Mouse (Mus musculus) gastrocnemius, adult 8-10 months (tissue): ENCODE measurements around the gene Tmem215. TPM values are rescaled to one million over a fixed set of nuclear protein-coding genes. Genes with fewer than 3 reads are reported as not detected.

Experiments
- DNase-seq, 2 experiments: peaks; one replicate each; pipeline ENCODE4 v3.0.0; 2022; ENCODE audit warnings: low spot score in 2 of 2
- total RNA-seq, 4 experiments: library from RNA; stranded (reverse); gene quantifications; 2 replicates each; pipeline ENCODE4 v1.2.4; 2022

The Tmem215 gene
- total RNA-seq, result not detected

GRCm38 (mm10) chr4:40471880-40472279 lies at the start of gene Tmem215:
Gene Tmem215, plus strand, starts transcription at chr4:40472180.
- DNase-seq, result no peak

GRCm38 (mm10) chr4:40431916-40432315 lies 40.1 kb upstream of the Tmem215 start:
- DNase-seq, result no peak

- no peak for DNase-seq
These were observed 38.6 kb upstream of the Tmem215 start for GRCm38 (mm10) chr4:40433379-40433778.

- DNase-seq, result no peak
These were observed 37.6 kb upstream of the Tmem215 start for GRCm38 (mm10) chr4:40434388-40434787.

GRCm38 (mm10) chr4:40443565-40443964 lies 28.4 kb upstream of the Tmem215 start:
- no peak for DNase-seq

GRCm38 (mm10) chr4:40472700-40473530 lies 935 bp downstream of the Tmem215 start:
- DNase-seq, result no peak

- no peak for DNase-seq
These were observed 1.9 kb downstream of the Tmem215 start for GRCm38 (mm10) chr4:40473911-40474310.

- DNase-seq, result no peak
These were observed 6.0 kb downstream of the Tmem215 start for GRCm38 (mm10) chr4:40477963-40478362.

- no peak for DNase-seq
These were observed 14.6 kb downstream of the Tmem215 start for GRCm38 (mm10) chr4:40486546-40486945.

GRCm38 (mm10) chr4:40491731-40492130 lies 19.8 kb downstream of the Tmem215 start:
- DNase-seq, result no peak

- no peak for DNase-seq
These were observed 24.4 kb downstream of the Tmem215 start for GRCm38 (mm10) chr4:40496354-40496753.

- no peak for DNase-seq
These were observed 24.8 kb downstream of the Tmem215 start for GRCm38 (mm10) chr4:40496828-40497227.

- DNase-seq, result no peak
These were observed 28.0 kb downstream of the Tmem215 start for GRCm38 (mm10) chr4:40499812-40500591.

GRCm38 (mm10) chr4:40502459-40502858 lies 30.5 kb downstream of the Tmem215 start:
- DNase-seq, result no peak

- no peak for DNase-seq
These were observed 37.6 kb downstream of the Tmem215 start for GRCm38 (mm10) chr4:40509534-40509933.

GRCm38 (mm10) chr4:40513235-40513634 lies 41.3 kb downstream of the Tmem215 start:
- no peak for DNase-seq

GRCm38 (mm10) chr4:40518545-40519324 lies 46.8 kb downstream of the Tmem215 start:
- no peak for DNase-seq
